Mouse (Mus musculus): ENCODE results near the gene Pitpna. TPM values are rescaled to one million over a fixed set of nuclear protein-coding genes. Genes with fewer than 3 reads are reported as not detected.
"Not testable (repeated sequence)": the region's sequence is repeated elsewhere in the genome, so short reads cannot be mapped to it uniquely, and the experiment has no call there.

Pitpna gene
- total RNA-seq (2021), result 100 to 1,000 TPM; 336 to 338 TPM
- long read RNA-seq, experiment 1, partial matches to known transcripts, result 50 of 592 reads
- long read RNA-seq, experiment 1, other reads (novel, unspliced or antisense), result 541 of 592 reads
- long read RNA-seq, experiment 2, partial matches to known transcripts, result 4 of 409 reads
- long read RNA-seq, experiment 2, other reads (novel, unspliced or antisense), result 405 of 409 reads

- peak; percentile 95 to 97 for DNase-seq (ENCODE audit: low spot score in 2 of 2)
- intact Hi-C loops (cut with DNase I), result no loop called here
These were observed at the start of gene Pitpna for GRCm38 (mm10) chr11:75587493-75588284. TSS of gene Pitpna (plus strand) at chr11:75588097.

DNA sequence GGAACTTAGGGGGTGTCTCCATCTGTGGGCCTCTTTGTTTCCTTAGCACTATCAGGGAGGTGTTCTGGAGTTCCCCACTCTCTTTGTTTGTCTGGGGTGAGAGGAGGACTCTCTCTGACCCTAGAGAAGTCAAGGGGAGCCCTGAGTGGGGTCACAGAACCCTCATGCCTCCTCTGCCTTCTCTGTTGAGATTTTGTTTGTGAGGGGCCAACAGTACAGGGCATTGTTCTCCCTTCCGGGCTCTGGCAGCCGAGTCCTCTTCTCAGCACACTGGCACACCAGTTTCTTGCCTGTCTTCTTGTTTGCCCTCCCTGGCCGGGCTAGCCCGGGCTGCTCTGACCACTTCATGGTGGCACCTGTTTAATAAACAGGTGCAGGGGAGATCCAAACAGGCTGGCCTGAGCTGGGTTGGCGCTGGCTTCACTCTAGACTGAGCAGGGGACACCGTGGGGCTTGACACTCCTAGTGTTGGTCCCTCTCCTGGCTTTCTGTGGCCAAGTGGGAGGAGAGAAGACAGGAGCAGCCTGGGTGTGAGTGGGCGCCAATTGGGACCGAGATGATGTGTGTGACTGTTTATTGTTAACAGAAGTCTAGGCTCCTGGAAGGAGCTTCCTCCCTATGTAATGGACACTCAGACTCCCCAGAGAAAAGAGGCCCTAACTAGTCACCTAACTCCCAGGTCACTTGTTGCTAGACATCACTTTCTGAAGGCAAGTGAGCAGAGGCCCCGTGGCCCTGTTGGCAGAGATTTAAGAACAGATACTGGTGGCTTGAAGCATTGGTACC, 49.5 kb upstream of the Pitpna start:
- intact Hi-C loops (cut with DNase I), result no loop called here
- no peak for DNase-seq (ENCODE audit: low spot score in 2 of 2)

GRCm38 (mm10) chr11:75538970-75539299, 49.0 kb upstream of the Pitpna start:
- no peak for DNase-seq (ENCODE audit: low spot score in 2 of 2)
- intact Hi-C loops (cut with DNase I), result no loop called here

- no peak for DNase-seq (ENCODE audit: low spot score in 2 of 2)
- intact Hi-C loops (cut with DNase I), result no loop called here
These were observed 47.7 kb upstream of the Pitpna start for GRCm38 (mm10) chr11:75540209-75540608.

DNA sequence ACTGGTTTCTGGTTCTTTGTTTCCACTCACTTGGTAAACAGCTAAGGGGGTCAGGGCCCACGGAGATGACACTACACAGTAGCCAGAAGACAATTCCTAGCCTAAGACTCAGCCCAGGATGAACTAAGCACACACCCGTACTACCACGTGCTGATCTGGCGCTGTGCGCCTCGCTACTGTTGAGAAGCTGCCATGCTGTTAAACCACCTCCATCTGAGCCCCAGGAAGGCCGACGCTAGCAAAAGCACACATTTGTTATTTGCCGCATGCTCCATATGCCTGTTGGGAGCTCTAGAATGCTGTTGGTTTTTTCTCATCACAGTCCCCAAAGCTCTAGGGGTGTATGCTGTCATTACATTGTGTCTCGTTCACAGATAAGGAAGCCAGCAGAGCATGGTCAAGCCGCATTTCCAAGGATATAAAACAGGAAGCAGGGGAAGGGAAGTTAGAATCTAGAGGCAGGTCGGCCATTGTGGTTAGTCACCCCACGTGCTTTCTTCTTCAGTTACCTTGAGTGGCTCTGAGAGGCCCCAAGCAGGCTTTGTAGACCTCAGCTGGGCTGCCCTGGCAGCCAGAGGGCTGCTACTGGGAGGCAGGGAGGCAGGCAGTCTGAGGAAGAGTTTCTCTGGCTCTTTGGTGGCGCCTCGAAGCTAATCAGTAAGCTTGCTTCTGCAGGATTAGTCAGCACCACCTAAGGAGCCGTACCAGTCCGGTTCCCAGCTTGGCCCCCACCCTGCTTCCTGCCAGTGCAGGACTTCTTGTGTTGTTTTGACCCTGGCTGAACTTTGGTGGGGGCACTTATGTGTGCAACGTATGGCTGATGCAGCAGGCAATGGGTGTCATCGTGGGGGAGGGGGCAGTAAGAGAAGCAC, 47.0 kb upstream of the Pitpna start:
- peak; percentile 38 to 47 for DNase-seq (ENCODE audit: low spot score in 2 of 2)
- intact Hi-C loops (cut with DNase I), result no loop called here

DNA sequence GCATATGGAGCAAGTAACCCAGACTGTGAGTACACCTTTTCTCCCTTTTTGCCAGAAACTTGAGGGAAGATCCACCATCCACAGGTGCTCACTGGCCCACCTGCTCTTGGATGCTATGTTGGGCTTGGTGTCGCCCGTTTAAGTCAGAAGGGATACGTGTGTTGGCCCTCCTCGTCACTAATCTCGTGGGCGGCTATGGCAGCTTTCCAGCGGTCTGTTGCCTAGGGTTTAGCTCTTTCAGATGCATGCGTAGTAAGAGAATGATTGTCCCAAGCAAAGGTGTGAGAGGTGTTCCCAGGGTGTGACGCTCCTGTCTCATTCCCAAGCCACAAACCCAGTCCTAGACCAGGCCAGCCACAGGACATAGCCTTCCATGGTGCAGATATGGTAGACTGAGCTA, 43.2 kb upstream of the Pitpna start:
- DNase-seq (ENCODE audit: low spot score in 2 of 2), result no peak

DNA sequence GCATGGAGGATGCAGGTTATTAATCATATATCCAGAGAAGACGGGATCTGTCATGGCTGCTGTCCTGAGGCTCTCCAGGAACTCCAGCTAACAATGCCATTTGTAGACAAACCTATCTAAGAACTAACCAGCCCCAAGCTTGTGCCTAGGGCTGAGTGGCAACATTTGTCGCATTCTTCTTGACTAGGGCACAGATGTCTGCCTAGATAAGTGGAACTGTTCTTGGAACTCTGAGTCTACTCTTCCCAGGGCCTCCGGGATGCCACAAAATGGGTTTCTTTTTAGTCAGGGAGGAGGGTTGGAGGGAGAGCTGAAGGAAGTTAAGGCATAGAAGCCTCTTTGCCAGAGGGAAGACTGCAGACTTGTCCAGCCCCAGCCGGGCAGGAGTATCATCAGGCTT, 41.8 kb upstream of the Pitpna start:
- intact Hi-C loops (cut with DNase I), result no loop called here
- no peak for DNase-seq (ENCODE audit: low spot score in 2 of 2)

More for the DNA sequence above, 43.2 kb upstream of the Pitpna start:
- intact Hi-C loops (cut with DNase I), result no loop called here

GRCm38 (mm10) chr11:75549658-75550111, 38.2 kb upstream of the Pitpna start:
- DNase-seq (ENCODE audit: low spot score in 2 of 2), result no peak
- intact Hi-C loops (cut with DNase I), result no loop called here

DNA sequence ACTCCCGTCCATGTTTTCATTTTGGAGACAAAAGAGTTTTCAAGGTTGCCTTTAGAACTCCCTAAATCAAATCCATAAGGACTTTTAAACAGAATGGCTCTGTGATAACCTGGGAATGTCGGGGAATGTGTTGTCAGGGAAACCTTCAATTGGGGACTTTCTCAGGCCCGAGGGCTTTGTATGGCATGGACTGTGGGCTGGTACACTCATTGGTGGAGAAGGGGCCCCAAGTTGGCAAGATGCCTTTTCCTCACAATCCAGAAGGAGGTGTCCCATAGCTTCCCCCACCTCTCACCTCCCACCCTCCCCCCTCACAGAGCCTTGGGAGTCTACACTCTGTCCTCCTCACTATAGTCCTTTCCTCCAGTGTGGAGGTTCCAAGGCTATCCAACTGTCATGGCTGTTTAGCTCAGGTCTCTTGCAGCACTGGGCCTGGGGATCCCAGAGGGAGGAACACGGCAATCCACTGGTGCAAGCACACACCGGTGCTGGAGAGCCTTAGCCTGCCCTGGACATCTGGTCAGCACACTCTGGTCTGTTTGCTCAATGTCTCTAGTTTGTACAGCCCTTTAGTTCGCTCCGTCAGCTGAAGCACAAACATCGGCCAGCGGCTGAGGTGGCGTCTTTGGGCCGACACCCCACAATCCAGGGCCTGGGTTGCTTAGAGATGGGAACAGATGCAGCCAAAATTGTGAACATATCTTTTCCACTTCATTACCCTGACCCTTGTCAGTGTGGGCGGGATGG, 37.5 kb upstream of the Pitpna start:
- no peak for DNase-seq (ENCODE audit: low spot score in 2 of 2)
- intact Hi-C loops (cut with DNase I), result no loop called here

- intact Hi-C loops (cut with DNase I), result no loop called here
These were observed 36.6 kb upstream of the Pitpna start for GRCm38 (mm10) chr11:75551321-75551720.

DNA sequence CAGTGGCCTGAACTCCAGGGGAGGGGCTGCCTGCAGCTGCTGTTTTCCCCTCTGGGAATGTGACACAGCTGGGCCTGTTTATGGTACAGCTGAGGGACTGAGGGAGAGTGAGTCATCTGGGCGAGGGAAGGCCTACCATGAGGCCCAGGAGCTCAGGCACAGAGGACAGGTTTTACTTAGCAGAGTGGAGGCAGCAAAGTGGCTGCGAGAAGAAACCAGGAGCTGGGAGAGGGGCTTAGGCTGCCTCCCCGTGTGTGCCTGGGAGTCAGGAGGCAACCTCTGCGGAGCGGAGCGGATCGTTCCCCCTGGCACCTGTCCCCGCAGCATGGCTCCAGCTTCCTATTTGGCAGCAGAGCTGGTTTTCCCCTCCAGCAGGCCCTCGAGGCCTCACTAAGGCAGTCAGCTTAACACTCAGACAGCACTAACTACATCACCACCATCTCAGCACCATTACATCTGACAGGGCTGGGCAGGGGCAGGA, 35.9 kb upstream of the Pitpna start:
- DNase-seq (ENCODE audit: low spot score in 2 of 2), result no peak
- intact Hi-C loops (cut with DNase I), result no loop called here

More at GRCm38 (mm10) chr11:75551321-75551720, 36.6 kb upstream of the Pitpna start:
- DNase-seq (ENCODE audit: low spot score in 2 of 2), result no peak

- intact Hi-C loops (cut with DNase I), result no loop called here
- no peak for DNase-seq (ENCODE audit: low spot score in 2 of 2)
These were observed 34.9 kb upstream of the Pitpna start for GRCm38 (mm10) chr11:75552906-75553482.

GRCm38 (mm10) chr11:75556006-75556405, 31.9 kb upstream of the Pitpna start:
- DNase-seq (ENCODE audit: low spot score in 2 of 2); intact Hi-C loops (cut with DNase I): not testable (repeated sequence)

DNA sequence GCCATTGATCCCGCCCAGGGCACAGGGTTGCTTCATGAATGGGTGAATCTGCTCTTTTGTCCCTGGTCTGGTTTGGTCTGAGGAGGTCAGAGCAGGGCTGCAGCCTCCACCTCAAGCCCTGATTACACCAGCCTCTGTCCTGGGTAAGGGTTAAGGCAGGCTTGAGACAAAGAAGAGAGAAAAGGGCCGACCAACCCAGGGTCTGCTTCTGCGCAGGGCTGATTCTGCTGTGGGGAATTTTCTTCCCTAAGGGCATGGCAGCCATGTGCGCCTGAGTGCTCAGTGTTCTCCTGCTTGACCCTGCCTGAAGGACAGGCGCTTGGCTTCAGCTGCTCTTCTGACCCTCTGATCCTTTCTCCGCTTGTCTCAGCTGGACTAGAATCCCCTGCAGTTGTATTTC, 30.8 kb upstream of the Pitpna start:
- DNase-seq (ENCODE audit: low spot score in 2 of 2), result no peak
- intact Hi-C loops (cut with DNase I), result no loop called here

DNA sequence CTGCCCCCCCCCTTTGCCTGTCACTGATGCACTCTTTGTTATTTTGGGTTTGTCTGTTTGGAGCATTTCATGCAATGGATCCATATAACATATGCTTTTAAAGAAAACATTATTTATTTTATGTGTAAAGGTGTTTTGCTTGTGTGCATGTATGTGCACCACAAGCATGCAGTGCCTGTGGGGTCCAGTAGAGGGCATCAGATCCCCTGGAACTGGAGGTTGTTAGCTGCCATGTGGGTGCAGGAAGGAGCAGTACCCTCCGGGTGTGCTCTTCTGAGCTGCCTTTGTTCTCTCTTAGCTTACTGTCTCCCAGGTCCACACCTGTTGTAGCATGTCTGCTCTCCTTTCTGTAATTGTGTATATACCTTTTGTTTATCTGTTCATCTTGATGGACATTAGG, 29.8 kb upstream of the Pitpna start:
- no peak for DNase-seq (ENCODE audit: low spot score in 2 of 2)
- intact Hi-C loops (cut with DNase I), result no loop called here

- intact Hi-C loops (cut with DNase I), result no loop called here
- no peak for DNase-seq (ENCODE audit: low spot score in 2 of 2)
These were observed 27.9 kb upstream of the Pitpna start for GRCm38 (mm10) chr11:75559870-75560504.

GRCm38 (mm10) chr11:75560530-75561409, 27.1 kb upstream of the Pitpna start:
- DNase-seq (ENCODE audit: low spot score in 2 of 2), result no peak
- intact Hi-C loops (cut with DNase I), result no loop called here

All from left cerebral cortex, postnatal 14 days (tissue).